Mouse (Mus musculus) testis, adult 2 months (tissue): ENCODE data around the gene Bmpr1a. TPM values are rescaled to one million over a fixed set of nuclear protein-coding genes. Genes with fewer than 3 reads are reported as not detected.

Experiments
- H3K27ac ChIP-seq: fragments of 200-500 bp; 2 replicates; pipeline ENCODE4 v1.5.1; 2012; ENCODE audit warnings: low read depth, low read length; ENCODE audit not compliant: control insufficient read depth, insufficient read depth
- H3K27me3 ChIP-seq: fragments of 200-500 bp; 2 replicates; pipeline ENCODE4 v1.6.1; 2012; ENCODE audit warnings: mild to moderate bottlenecking, low read length, moderate library complexity; ENCODE audit not compliant: control insufficient read depth, insufficient read depth
- H3K36me3 ChIP-seq: fragments of 200-500 bp; 2 replicates; pipeline ENCODE4 v1.6.1; 2012; ENCODE audit warnings: mild to moderate bottlenecking, low read length; ENCODE audit not compliant: control insufficient read depth, insufficient read depth
- H3K4me1 ChIP-seq: fragments of 200-500 bp; 2 replicates; pipeline ENCODE4 v1.6.1; 2012; ENCODE audit warnings: low read length; ENCODE audit not compliant: control insufficient read depth, insufficient read depth
- H3K4me3 ChIP-seq: fragments of 200-500 bp; 2 replicates; pipeline ENCODE4 v1.5.1; 2012; ENCODE audit warnings: low read depth, mild to moderate bottlenecking, low read length, moderate library complexity, mixed read lengths; ENCODE audit not compliant: control insufficient read depth
- CTCF ChIP-seq: fragments of 200-500 bp; IDR thresholded peaks from 2 replicates; pipeline ENCODE4 v1.5.1; 2012; ENCODE audit warnings: low read depth, mild to moderate bottlenecking, inconsistent platforms, low read length, moderate library complexity; ENCODE audit not compliant: control insufficient read depth, insufficient read depth, insufficient replicate concordance
- POLR2A ChIP-seq: fragments of 200-500 bp; IDR thresholded peaks from 2 replicates; pipeline ENCODE4 v1.6.1; 2012; ENCODE audit warnings: low read depth, mild to moderate bottlenecking, inconsistent platforms, low read length, moderate library complexity; ENCODE audit not compliant: control insufficient read depth
- polyA plus RNA-seq: library from polyadenylated mRNA; depleted of rRNA; stranded (reverse); fragments of >200 nt; gene quantifications from 2 replicates; pipeline ENCODE4 v1.2.3, GENCODE M21; 2012

Gene Bmpr1a
- polyA plus RNA-seq, 1 experiment, result 5.9 TPM

GRCm38 (mm10) chr14:34541896-34542295, 38.8 kb upstream of the Bmpr1a start:
- no peaks in the 10 kb centered on the region for H3K36me3 ChIP-seq
- no peak for TF ChIP-seq POLR2A
- no peak for TF ChIP-seq CTCF
- no peak overlapping the region for H3K27ac ChIP-seq

GRCm38 (mm10) chr14:34540685-34541162, 37.6 kb upstream of the Bmpr1a start:
- no peak overlapping the region for H3K4me3 ChIP-seq
- no peak overlapping the region for H3K27ac ChIP-seq
- no peaks in the 10 kb centered on the region for H3K36me3 ChIP-seq
- H3K27me3 ChIP-seq, result no peaks in the 10 kb centered on the region
- TF ChIP-seq POLR2A (no peak), CTCF (no peak)
- H3K4me1 ChIP-seq, result no peaks in the 10 kb centered on the region

More at GRCm38 (mm10) chr14:34541896-34542295, 38.8 kb upstream of the Bmpr1a start:
- H3K4me1 ChIP-seq, result no peaks in the 10 kb centered on the region
- no peaks in the 10 kb centered on the region for H3K27me3 ChIP-seq
- H3K4me3 ChIP-seq, result no peak overlapping the region

- Histone ChIP-seq H3K4me1 (peaks cover 2% of the 10 kb centered on the region), H3K27ac (no peak overlapping the region), H3K27me3 (no peaks in the 10 kb centered on the region), H3K4me3 (no peak overlapping the region), H3K36me3 (no peaks in the 10 kb centered on the region)
- TF ChIP-seq POLR2A (no peak), CTCF (no peak)
Observed at GRCm38 (mm10) chr14:34535883-34536282, 32.7 kb upstream of the Bmpr1a start.

GRCm38 (mm10) chr14:34533537-34533936, 30.4 kb upstream of the Bmpr1a start:
- Histone ChIP-seq H3K4me1 (peaks cover 2% of the 10 kb centered on the region), H3K36me3 (no peaks in the 10 kb centered on the region), H3K4me3 (no peak overlapping the region), H3K27ac (no peak overlapping the region), H3K27me3 (no peaks in the 10 kb centered on the region)
- no peak for TF ChIP-seq CTCF
- no peak for TF ChIP-seq POLR2A

GRCm38 (mm10) chr14:34532536-34532935, 29.4 kb upstream of the Bmpr1a start:
- no peaks in the 10 kb centered on the region for H3K36me3 ChIP-seq
- no peak overlapping the region for H3K27ac ChIP-seq
- no peaks in the 10 kb centered on the region for H3K27me3 ChIP-seq
- H3K4me1 ChIP-seq, result peaks cover 2% of the 10 kb centered on the region
- TF ChIP-seq CTCF (no peak), POLR2A (no peak)
- no peak overlapping the region for H3K4me3 ChIP-seq

GRCm38 (mm10) chr14:34528804-34529203, 25.7 kb upstream of the Bmpr1a start:
- Histone ChIP-seq H3K27me3 (no peaks in the 10 kb centered on the region), H3K4me1 (peaks cover 2% of the 10 kb centered on the region), H3K36me3 (no peaks in the 10 kb centered on the region), H3K4me3 (no peak overlapping the region), H3K27ac (no peak overlapping the region)
- TF ChIP-seq CTCF (no peak), POLR2A (no peak)

GRCm38 (mm10) chr14:34522701-34523100, 19.6 kb upstream of the Bmpr1a start, which contains the start of gene 9230112D13Rik:
9230112D13Rik (minus strand) TSS chr14:34522801.
- Histone ChIP-seq H3K4me1 (peaks cover 6% of the 10 kb centered on the region), H3K27ac (peak within 1 kb of the TSS; percentile 1; the same call in 1 of the 2 replicates), H3K4me3 (no peak within 1 kb of the TSS; the same call in 1 of the 2 replicates), H3K36me3 (no peaks in the 10 kb centered on the region), H3K27me3 (no peaks in the 10 kb centered on the region)
- TF ChIP-seq CTCF, result no peak
- no peak for TF ChIP-seq POLR2A

GRCm38 (mm10) chr14:34517959-34518544, 14.9 kb upstream of the Bmpr1a start:
- Histone ChIP-seq H3K27ac (no peak overlapping the region), H3K36me3 (no peaks in the 10 kb centered on the region), H3K4me3 (no peak overlapping the region), H3K27me3 (no peaks in the 10 kb centered on the region), H3K4me1 (peaks cover 1% of the 10 kb centered on the region; the same call in 1 of the 2 replicates)
- TF ChIP-seq CTCF (no peak), POLR2A (no peak)
